Mouse (Mus musculus) heart, adult 2 months (tissue): ENCODE results near the gene Sox2.

Source experiments
- CTCF ChIP-seq: fragments of 200-600 bp; IDR thresholded peaks from 2 replicates; pipeline ENCODE4 v1.8.1; 2022; ENCODE audit warnings: antibody characterized with exemption, mild to moderate bottlenecking, moderate library complexity
- EP300 ChIP-seq: fragments of 200-500 bp; IDR thresholded peaks from 2 replicates; pipeline ENCODE4 v1.6.1; 2011; ENCODE audit warnings: low read depth, low read length, control low read depth; ENCODE audit not compliant: insufficient read depth
- POLR2A ChIP-seq: fragments of 200-500 bp; IDR thresholded peaks from 2 replicates; pipeline ENCODE4 v1.6.1; 2011; ENCODE audit warnings: mild to moderate bottlenecking, low read depth, low read length, control low read depth; ENCODE audit not compliant: insufficient read depth

DNA sequence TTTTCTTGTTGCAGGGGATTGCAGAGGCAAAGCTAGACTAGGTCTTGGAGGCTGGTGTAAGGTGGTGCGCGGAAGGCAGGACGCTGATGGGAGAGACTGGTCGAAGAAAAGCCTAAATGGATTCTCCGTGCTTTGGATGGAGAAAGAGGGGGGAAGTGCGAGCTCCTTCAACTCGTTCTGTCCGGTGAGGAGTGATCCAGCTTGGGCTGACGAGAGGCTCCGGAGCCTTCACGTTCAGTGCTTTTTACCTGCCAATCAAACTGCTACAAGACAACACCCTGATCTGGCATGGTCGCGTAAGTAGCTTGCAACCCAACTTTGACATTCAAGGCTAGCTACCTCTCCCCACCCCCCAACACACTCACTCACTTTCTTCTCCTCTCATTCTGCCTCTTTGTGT lies 11.9 kb upstream of the Sox2 start:
- TF ChIP-seq EP300 (no peak), CTCF (no peak), POLR2A (no peak)
